Mouse (Mus musculus): ENCODE measurements around the gene Narfl. TPM values are rescaled to one million over a fixed set of nuclear protein-coding genes. Genes with fewer than 3 reads are reported as not detected.
"Not testable (repeated sequence)": the region's sequence is repeated elsewhere in the genome, so short reads cannot be mapped to it uniquely, and the experiment has no call there.

Gene Narfl
- polyA plus RNA-seq, 2 experiments = 10.2 to 12.9 TPM

DNA sequence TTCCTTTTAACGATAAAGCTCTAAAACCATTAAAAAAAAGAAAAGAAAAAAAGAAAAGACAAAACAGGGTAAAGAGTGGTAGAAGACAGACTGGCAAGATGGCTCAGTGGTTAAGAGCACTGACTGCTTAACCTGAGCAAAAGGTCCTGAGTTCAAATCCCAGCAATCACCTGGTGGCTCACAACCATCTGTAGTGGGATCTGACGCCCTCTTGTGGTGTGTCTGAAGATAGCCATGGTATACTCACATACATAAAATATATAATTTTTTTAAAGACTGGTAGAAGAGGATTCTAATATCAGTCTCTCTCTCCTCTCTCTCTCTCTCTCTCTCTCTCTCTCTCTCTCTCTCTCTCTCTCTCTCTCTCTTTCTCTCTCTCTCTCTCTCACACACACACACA, 33.9 kb downstream of the Narfl start:
- peaks cover 40% of the 10 kb centered on the region for H3K27me3 ChIP-seq (ENCODE audit: control insufficient read depth, insufficient read depth, low read length)
- TF ChIP-seq CTCF (IDR thresholded peaks at IDR 0.05; ENCODE audit: low read depth) = peak; percentile 21; the same call in 1 of the 2 replicates

DNA sequence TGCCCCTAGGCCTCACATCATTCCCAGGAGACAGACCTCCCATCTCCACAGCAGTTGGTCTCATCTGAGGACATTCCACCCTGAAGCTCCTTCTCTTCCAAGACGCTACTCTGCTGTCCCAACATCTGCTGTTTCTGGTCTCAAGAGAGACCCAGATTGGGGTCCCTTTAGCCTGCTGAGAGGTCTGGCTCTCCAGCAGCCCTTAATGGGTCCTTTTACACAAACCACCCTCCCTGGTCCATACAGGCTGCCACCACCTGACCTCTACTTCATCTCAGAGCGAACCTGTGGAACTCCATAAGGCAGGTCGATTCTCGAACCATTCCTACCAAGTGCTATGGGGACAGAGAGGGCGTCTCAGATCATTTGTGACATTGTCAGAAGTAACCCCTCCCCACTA, 34.5 kb downstream of the Narfl start:
- no peak for ATAC-seq (ENCODE audit: insufficient read depth)
- 29% methylated on average over 5 of the region's 5 CpGs for WGBS (ENCODE audit: insufficient replicate concordance)
- no peak for TF ChIP-seq EP300 (IDR thresholded peaks at IDR 0.05; ENCODE audit: low read depth)
- no peak for TF ChIP-seq CTCF (IDR thresholded peaks at IDR 0.05; ENCODE audit: low read depth)
- Histone ChIP-seq H3K4me1 (replicated peaks; ENCODE audit: control insufficient read depth in 2 of 2, insufficient read depth in 2 of 2, low read length in 1 of 2) (no peaks in the 10 kb centered on the region), H3K9me3 (ENCODE audit: control insufficient read depth, low read length) (no peaks in the 10 kb centered on the region), H3K27me3 (ENCODE audit: control insufficient read depth, insufficient read depth, low read length) (peaks cover 43% of the 10 kb centered on the region), H3K9ac (replicated peaks) (no peak overlapping the region), H3K36me3 (replicated peaks; ENCODE audit: control insufficient read depth, insufficient read depth, low read depth) (no peaks in the 10 kb centered on the region), H3K27ac (no peak overlapping the region), H3K4me3 (ENCODE audit: insufficient read depth in 1 of 2, low read depth in 2 of 2, low read length in 2 of 2) (no peak overlapping the region), H3K4me2 (ENCODE audit: low read depth) (no peak overlapping the region)
- DNase-seq (ENCODE audit: low read depth in 3 of 3, low spot score in 3 of 3) = no peak

More for the DNA sequence above, 33.9 kb downstream of the Narfl start:
- H3K4me2 ChIP-seq (ENCODE audit: low read depth); H3K4me1 ChIP-seq (replicated peaks; ENCODE audit: control insufficient read depth in 2 of 2, insufficient read depth in 2 of 2, low read length in 1 of 2); DNase-seq (ENCODE audit: low read depth in 3 of 3, low spot score in 3 of 3); H3K36me3 ChIP-seq (replicated peaks; ENCODE audit: control insufficient read depth, insufficient read depth, low read depth); H3K27ac ChIP-seq; H3K9me3 ChIP-seq (ENCODE audit: control insufficient read depth, low read length); H3K4me3 ChIP-seq (ENCODE audit: insufficient read depth in 1 of 2, low read depth in 2 of 2, low read length in 2 of 2); ATAC-seq (ENCODE audit: insufficient read depth); H3K9ac ChIP-seq (replicated peaks): not testable (repeated sequence)
- 29% methylated on average over 2 of the region's 2 CpGs for WGBS (ENCODE audit: insufficient replicate concordance)

DNA sequence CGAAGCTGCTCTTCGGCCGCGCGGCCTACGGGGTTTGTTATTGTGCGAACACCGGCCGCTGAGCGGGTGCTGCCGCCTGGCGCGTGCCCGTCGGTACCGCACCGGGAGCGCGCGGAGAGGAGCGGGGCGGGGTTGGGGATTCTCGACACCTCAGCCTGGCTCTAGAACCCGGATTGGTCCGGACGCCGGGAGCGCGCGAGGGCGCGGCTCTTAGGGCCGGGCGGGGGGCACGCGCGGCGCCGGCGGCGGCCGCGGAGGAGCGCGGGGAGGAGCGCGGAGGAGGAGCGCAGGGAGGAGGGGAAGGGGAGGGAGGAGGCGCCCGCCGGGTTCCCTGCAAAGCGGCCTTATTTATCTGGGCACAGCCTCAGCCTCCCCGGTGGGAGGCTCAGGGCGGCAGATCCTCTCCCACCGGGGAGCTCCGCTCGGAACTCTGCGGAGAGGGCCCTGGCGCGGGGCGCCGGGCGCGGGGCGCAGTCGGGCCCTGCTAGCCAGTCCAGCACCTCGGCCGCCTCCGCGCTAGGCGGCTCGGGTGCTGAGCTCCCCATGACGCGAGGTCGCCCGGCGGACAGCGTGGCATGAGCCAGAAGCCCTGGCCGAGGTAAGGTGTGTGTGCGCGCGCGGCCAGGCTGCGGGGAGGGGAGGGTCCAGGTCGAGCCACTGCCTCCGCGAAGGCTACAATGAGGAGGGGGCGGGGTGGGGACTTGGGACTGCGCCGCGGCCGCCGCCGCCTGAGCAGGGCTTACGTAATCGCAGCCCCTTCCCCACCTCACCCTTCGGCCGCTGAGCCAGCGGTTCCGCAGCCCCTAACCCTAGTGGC, 35.4 kb downstream of the Narfl start, which contains the start of gene Fbxl16:
Gene Fbxl16 (plus strand): TSS at position 297 of the 817 bp plus-strand sequence.
- H3K27me3 ChIP-seq (ENCODE audit: control insufficient read depth, insufficient read depth, low read length) = peaks cover 43% of the 10 kb centered on the region
- TF ChIP-seq CTCF (IDR thresholded peaks at IDR 0.05; ENCODE audit: low read depth) (peak; percentile 18; the same call in 1 of the 2 replicates), EP300 (IDR thresholded peaks at IDR 0.05; ENCODE audit: low read depth) (no peak)
- WGBS (ENCODE audit: insufficient replicate concordance) = 1% methylated on average over 93 of the region's 100 CpGs
- H3K9me3 ChIP-seq (ENCODE audit: control insufficient read depth, low read length) = no peaks in the 10 kb centered on the region
- no peaks in the 10 kb centered on the region for H3K4me1 ChIP-seq (replicated peaks; ENCODE audit: control insufficient read depth in 2 of 2, insufficient read depth in 2 of 2, low read length in 1 of 2)
- no peak within 1 kb of the TSS for H3K9ac ChIP-seq (replicated peaks)
- peak within 1 kb of the TSS; percentile 28 to 53 for H3K4me3 ChIP-seq (ENCODE audit: insufficient read depth in 1 of 2, low read depth in 2 of 2, low read length in 2 of 2)
- H3K27ac ChIP-seq = no peak within 1 kb of the TSS
- ATAC-seq (ENCODE audit: insufficient read depth) (peak; percentile 55; the same call in 1 of the 2 replicates), DNase-seq (ENCODE audit: low read depth in 3 of 3, low spot score in 3 of 3) (no peak)
- no peaks in the 10 kb centered on the region for H3K36me3 ChIP-seq (replicated peaks; ENCODE audit: control insufficient read depth, insufficient read depth, low read depth)
- H3K4me2 ChIP-seq (ENCODE audit: low read depth) = peak within 1 kb of the TSS; percentile 61

DNA sequence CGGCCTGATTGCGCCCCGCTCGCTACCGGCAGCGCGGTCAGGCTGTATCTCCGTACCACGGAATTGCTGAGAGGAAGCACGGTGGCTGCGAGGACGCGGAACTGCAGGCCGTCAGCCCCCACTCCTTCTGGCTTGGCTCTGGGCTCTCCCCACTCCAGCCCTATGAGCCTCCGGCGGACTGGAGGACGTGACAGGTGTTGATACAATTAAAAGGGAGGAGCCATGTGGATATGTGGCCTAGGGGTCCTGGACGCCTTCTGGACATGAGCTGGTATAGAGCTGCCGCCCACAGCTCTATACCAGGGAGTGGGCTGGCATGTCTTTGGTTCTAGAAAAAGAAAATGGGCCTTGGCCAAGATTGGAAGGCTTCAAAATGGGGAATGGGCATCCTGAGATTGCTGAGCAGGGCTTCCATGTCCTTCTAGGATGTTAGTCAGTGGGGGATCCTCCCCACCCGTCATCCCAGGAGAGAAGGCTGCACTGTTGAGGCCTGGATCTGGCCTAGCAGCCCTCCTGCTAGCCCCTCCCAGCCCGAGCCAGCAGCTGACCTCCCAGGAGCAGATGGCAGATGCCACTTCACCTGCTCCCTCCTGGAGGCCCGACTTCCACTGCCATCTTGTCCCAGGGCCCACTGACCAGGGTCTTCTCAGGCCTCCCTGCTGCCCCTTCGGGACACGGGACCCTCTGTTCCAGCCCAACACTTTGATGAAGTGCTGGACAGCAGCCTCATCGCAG, 36.2 kb downstream of the Narfl start:
- ATAC-seq (ENCODE audit: insufficient read depth) (no peak), DNase-seq (ENCODE audit: low read depth in 3 of 3, low spot score in 3 of 3) (no peak)
- Histone ChIP-seq H3K27me3 (ENCODE audit: control insufficient read depth, insufficient read depth, low read length) (peaks cover 43% of the 10 kb centered on the region), H3K9me3 (ENCODE audit: control insufficient read depth, low read length) (no peaks in the 10 kb centered on the region), H3K4me3 (ENCODE audit: insufficient read depth in 1 of 2, low read depth in 2 of 2, low read length in 2 of 2) (peak overlapping the region; percentile 15 to 53; a peak in 3 of 4 replicates), H3K4me2 (ENCODE audit: low read depth) (peak overlapping the region; percentile 61), H3K36me3 (replicated peaks; ENCODE audit: control insufficient read depth, insufficient read depth, low read depth) (no peaks in the 10 kb centered on the region), H3K9ac (replicated peaks) (no peak overlapping the region), H3K27ac (no peak overlapping the region), H3K4me1 (replicated peaks; ENCODE audit: control insufficient read depth in 2 of 2, insufficient read depth in 2 of 2, low read length in 1 of 2) (no peaks in the 10 kb centered on the region)
- 10% methylated on average over 25 of the region's 25 CpGs for WGBS (ENCODE audit: insufficient replicate concordance)
- TF ChIP-seq CTCF (IDR thresholded peaks at IDR 0.05; ENCODE audit: low read depth) (no peak), EP300 (IDR thresholded peaks at IDR 0.05; ENCODE audit: low read depth) (no peak)

DNA sequence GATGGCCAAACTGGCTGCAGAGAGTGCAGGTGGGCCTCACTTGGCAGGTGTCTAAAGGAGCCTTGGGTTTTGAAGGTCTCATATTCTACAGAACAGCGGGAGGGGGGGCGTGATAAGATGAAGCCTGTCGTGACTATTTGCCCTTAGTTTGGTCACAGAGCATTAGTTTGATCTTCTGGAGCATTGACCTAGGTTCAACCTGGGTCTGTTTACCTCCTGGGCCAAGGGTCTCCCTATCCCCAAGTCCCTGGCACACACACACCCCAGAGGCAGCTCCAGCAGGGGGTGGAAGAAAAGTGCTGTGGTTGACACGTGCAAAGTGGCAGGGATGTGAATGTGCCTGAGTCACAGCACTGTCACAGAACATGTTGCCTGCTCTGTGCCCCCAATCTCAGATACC, 37.3 kb downstream of the Narfl start:
- WGBS (ENCODE audit: insufficient replicate concordance) = 45% methylated on average over 4 of the region's 4 CpGs
- no peak for DNase-seq (ENCODE audit: low read depth in 3 of 3, low spot score in 3 of 3)

More for the DNA sequence above, 37.3 kb downstream of the Narfl start:
- H3K27ac ChIP-seq = no peak overlapping the region
- H3K4me2 ChIP-seq (ENCODE audit: low read depth) = no peak overlapping the region
- no peak overlapping the region for H3K4me3 ChIP-seq (ENCODE audit: insufficient read depth in 1 of 2, low read depth in 2 of 2, low read length in 2 of 2)
- no peak overlapping the region for H3K9ac ChIP-seq (replicated peaks)
- peaks cover 43% of the 10 kb centered on the region for H3K27me3 ChIP-seq (ENCODE audit: control insufficient read depth, insufficient read depth, low read length)
- TF ChIP-seq CTCF (IDR thresholded peaks at IDR 0.05; ENCODE audit: low read depth) (no peak), EP300 (IDR thresholded peaks at IDR 0.05; ENCODE audit: low read depth) (no peak)
- H3K36me3 ChIP-seq (replicated peaks; ENCODE audit: control insufficient read depth, insufficient read depth, low read depth) = no peaks in the 10 kb centered on the region
- H3K4me1 ChIP-seq (replicated peaks; ENCODE audit: control insufficient read depth in 2 of 2, insufficient read depth in 2 of 2, low read length in 1 of 2) = no peaks in the 10 kb centered on the region
- no peak for ATAC-seq (ENCODE audit: insufficient read depth)
- no peaks in the 10 kb centered on the region for H3K9me3 ChIP-seq (ENCODE audit: control insufficient read depth, low read length)
